Mouse (Mus musculus) hindbrain, embryonic 15.5 days (tissue): ENCODE data around the gene Duox2. TPM values are rescaled to one million over a fixed set of nuclear protein-coding genes. Genes with fewer than 3 reads are reported as not detected.
A peak's percentile ranks its signal among the peaks of the same experiment; 100 is the strongest.

Experiments
- ATAC-seq: fragments of 200-750 bp; cut with Nextera tagmentation; 2 replicates; pipeline ENCODE4 v1.8.0; 2017; ENCODE audit warnings: low read depth, moderate number of reproducible peaks, moderate TSS enrichment; ENCODE audit not compliant: low FRiP score
- H3K27ac ChIP-seq: fragments of 300-500 bp; sonication (generic); replicated peaks from 2 replicates; pipeline ENCODE4 v1.5.1; 2015; ENCODE audit warnings: mild to moderate bottlenecking, inconsistent platforms
- H3K27me3 ChIP-seq: fragments of 300-500 bp; sonication (generic); 2 replicates; pipeline ENCODE4 v1.6.1; 2015; ENCODE audit warnings: control low read depth, inconsistent platforms
- H3K36me3 ChIP-seq: fragments of 300-500 bp; sonication (generic); 2 replicates; pipeline ENCODE4 v1.6.1; 2015; ENCODE audit warnings: control low read depth, inconsistent platforms
- H3K4me1 ChIP-seq: fragments of 300-500 bp; sonication (generic); replicated peaks from 2 replicates; pipeline ENCODE4 v1.6.1; 2015; ENCODE audit warnings: control low read depth, inconsistent platforms
- H3K4me2 ChIP-seq: fragments of 300-500 bp; sonication (generic); 2 replicates; pipeline ENCODE4 v1.6.1; 2015; ENCODE audit warnings: moderate library complexity, mild to moderate bottlenecking, inconsistent platforms
- H3K4me3 ChIP-seq: fragments of 300-500 bp; sonication (generic); 2 replicates; pipeline ENCODE4 v1.5.1; 2015; ENCODE audit warnings: mild to moderate bottlenecking, inconsistent platforms
- H3K9ac ChIP-seq: fragments of 300-500 bp; sonication (generic); 2 replicates; pipeline ENCODE4 v1.6.1; 2015; ENCODE audit warnings: inconsistent platforms
- H3K9me3 ChIP-seq: fragments of 300-500 bp; sonication (generic); 2 replicates; pipeline ENCODE4 v1.6.1; 2016; ENCODE audit warnings: control low read depth, inconsistent platforms
- WGBS: fragments of 180-500 bp; shearing (Covaris S2); methylation state at CpG from one replicate; pipeline ENCODE4 v1.1.7; 2015; 5-methylcytosine and 5-hydroxymethylcytosine counted together
- polyA plus RNA-seq: library from polyadenylated mRNA; unstranded; fragments of >200 nt; fragmentation: Nextera tagmentation; extraction: Ambion mirVana; gene quantifications from 2 replicates; pipeline ENCODE4 v1.2.1, GENCODE M21; 2015

Duox2 gene
- polyA plus RNA-seq, 1 experiment from 2014 or later: not detected

DNA sequence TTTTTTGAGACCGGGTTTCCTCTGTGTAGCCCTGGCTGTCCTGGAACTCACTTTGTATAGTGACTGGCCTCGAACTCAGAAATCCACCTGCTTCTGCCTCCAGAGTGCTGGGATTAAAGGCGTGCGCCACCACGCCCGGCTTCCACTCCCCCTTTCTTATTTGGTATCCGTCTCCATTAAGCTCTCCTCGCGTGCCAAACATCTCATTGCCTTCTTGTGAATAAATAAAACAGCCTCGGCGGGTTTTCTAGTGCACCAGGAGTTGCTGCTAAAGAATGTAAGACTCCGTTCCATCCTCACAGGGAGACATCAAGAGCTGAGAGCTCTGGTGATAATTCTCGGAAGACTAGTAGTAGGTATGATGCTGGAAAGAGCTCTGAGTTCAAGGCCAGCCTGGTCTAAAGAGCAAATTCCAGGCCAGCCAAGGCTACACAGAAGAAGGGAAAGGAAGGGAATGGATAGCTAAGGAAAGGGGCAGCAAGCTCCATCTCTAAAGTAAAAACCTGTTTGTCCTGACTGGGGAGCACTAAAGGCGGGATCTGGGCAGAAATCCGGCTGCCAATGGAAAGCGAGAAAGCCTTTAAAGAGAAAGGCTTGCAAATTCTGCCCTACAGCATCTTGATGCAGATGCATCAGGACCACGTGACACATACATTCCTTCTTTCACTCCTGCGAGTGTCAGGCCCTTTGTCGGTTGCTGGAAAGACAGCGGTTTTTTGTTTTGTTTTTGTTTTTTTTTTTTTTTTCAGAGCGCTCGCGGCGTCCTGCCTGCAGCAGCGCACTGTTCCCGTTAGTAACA lies 64.3 kb downstream of the Duox2 start:
- H3K4me2 ChIP-seq: peak overlapping the region; percentile 79
- no peaks in the 10 kb centered on the region for H3K36me3 ChIP-seq
- no peaks in the 10 kb centered on the region for H3K27me3 ChIP-seq
- peaks cover 14% of the 10 kb centered on the region for H3K4me1 ChIP-seq
- H3K27ac ChIP-seq: peak overlapping the region; percentile 69
- peak; percentile 46 for ATAC-seq
- WGBS: 6% methylated on average over 26 of the region's 26 CpGs
- peak overlapping the region; percentile 56 for H3K4me3 ChIP-seq
- H3K9ac ChIP-seq: peak overlapping the region; percentile 56
- H3K9me3 ChIP-seq: no peaks in the 10 kb centered on the region

DNA sequence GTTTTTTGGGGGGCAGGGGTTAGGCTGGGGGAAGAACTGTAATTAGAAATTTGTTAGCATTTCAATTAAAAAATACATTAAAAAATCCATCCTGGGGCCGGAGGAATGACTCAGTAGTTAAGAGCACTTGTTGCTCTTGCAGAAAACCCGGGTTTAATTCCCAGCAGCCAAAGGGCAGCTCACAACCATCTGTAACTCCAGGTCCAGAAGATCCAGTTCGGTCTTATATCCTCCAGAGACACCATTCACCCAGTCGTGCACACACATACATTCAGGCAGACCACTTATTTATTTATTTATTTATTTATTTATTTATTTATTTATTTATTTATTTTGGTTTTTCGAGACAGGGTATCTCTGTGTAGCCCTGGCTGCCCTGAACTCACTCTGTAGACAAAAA lies 64.9 kb downstream of the Duox2 start:
- Histone ChIP-seq H3K9ac (no peak overlapping the region), H3K27ac (no peak overlapping the region), H3K36me3 (no peaks in the 10 kb centered on the region), H3K4me2 (peak overlapping the region; percentile 79), H3K27me3 (no peaks in the 10 kb centered on the region), H3K4me1 (peaks cover 14% of the 10 kb centered on the region), H3K9me3 (no peaks in the 10 kb centered on the region), H3K4me3 (peak overlapping the region; percentile 56; the same call in 1 of the 2 replicates)
- peak; percentile 2; the same call in 1 of the 2 replicates for ATAC-seq
- 53% methylated on average over 5 of the region's 5 CpGs for WGBS

DNA sequence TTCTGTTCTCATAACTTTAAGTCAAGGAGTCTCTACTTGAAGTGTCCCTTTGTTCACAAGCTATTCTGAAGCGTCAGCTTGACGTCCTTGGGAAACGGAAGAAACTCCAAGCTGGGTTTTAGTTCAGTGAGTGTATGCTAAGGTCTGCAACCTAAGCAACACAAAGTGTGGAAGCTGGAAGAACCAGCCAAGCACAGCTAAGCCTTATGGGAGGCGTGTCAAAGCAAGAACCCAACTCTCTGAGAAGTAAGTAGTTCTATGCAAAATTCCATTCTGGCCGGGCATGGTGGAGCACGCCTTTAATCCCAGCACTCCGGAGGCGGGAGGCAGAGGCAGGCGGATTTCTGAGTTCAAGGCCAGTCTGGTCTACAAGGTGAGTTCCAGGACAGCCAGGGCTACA lies 66.6 kb downstream of the Duox2 start:
- H3K36me3 ChIP-seq: no peaks in the 10 kb centered on the region
- H3K9me3 ChIP-seq: no peaks in the 10 kb centered on the region

DNA sequence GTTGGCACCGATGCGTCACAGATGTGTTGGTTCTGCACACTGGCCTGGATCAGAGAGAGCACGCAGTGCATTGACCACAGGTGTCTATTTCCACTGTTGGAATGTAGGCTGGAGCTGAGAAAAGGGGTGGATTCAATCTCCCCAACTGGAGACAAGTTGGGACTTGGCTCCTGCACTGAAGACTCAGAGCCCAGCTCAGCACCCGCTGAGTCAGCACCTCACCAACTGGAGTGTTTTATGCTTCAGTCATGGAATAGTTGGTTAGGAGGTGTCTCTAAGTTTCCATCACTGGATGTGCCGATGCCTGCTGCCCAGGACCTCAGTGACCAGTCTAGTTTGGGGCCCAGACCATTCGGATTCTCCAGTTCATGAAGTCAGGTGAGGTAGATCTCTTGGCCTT lies 67.9 kb downstream of the Duox2 start:
- Histone ChIP-seq H3K4me1 (peaks cover 10% of the 10 kb centered on the region), H3K27me3 (no peaks in the 10 kb centered on the region), H3K36me3 (no peaks in the 10 kb centered on the region), H3K4me3 (no peak overlapping the region), H3K4me2 (no peak overlapping the region), H3K27ac (no peak overlapping the region), H3K9ac (no peak overlapping the region), H3K9me3 (no peaks in the 10 kb centered on the region)
- ATAC-seq: no peak
- 89% methylated on average over 6 of the region's 6 CpGs for WGBS

More for the DNA sequence above, 66.6 kb downstream of the Duox2 start:
- no peak for ATAC-seq
- Histone ChIP-seq H3K9ac (no peak overlapping the region), H3K4me3 (no peak overlapping the region), H3K4me1 (peaks cover 11% of the 10 kb centered on the region), H3K4me2 (no peak overlapping the region), H3K27me3 (no peaks in the 10 kb centered on the region), H3K27ac (no peak overlapping the region)
- WGBS: 76% methylated on average over 9 of the region's 9 CpGs

Other genes with a start within 250 kb of the Duox2 start
- gene Spg11, start 180.1 kb downstream of the Duox2 start, polyA plus RNA-seq: 6.8 and 8.2 TPM in 2 replicates
- gene B2m, start 150.8 kb downstream of the Duox2 start, polyA plus RNA-seq: 108 and 143 TPM in 2 replicates
- not detected in 2 replicates for gene Trim69, start 137.7 kb downstream of the Duox2 start, polyA plus RNA-seq
- 0.07 TPM in 1 of 2 replicates, not detected in the other for gene Patl2, start 112.3 kb downstream of the Duox2 start, polyA plus RNA-seq
- gene Terb2, start 112.2 kb downstream of the Duox2 start, polyA plus RNA-seq: 0.09 TPM in 1 of 2 replicates, not detected in the other
- 22.7 and 23.7 TPM in 2 replicates for gene Sord, start 63.7 kb downstream of the Duox2 start, polyA plus RNA-seq
- gene Duoxa2, start 451 bp upstream of the Duox2 start, polyA plus RNA-seq: 0.12 and 0.26 TPM in 2 replicates
- gene Duoxa1, start 15.3 kb upstream of the Duox2 start, polyA plus RNA-seq: 0.23 and 0.52 TPM in 2 replicates
- gene Duox1, start 17.2 kb upstream of the Duox2 start, polyA plus RNA-seq: 0.14 and 0.16 TPM in 2 replicates
- 11.1 and 12.6 TPM in 2 replicates for gene Shf, start 70.7 kb upstream of the Duox2 start, polyA plus RNA-seq
- gene Slc28a2, start 128.0 kb upstream of the Duox2 start, polyA plus RNA-seq: 0.14 TPM in 1 of 2 replicates, not detected in the other
- gene Gm14085, start 186.5 kb upstream of the Duox2 start, polyA plus RNA-seq: 0.09 TPM in 1 of 2 replicates, not detected in the other